Mouse (Mus musculus): ENCODE measurements around the gene Col27a1.

DNA sequence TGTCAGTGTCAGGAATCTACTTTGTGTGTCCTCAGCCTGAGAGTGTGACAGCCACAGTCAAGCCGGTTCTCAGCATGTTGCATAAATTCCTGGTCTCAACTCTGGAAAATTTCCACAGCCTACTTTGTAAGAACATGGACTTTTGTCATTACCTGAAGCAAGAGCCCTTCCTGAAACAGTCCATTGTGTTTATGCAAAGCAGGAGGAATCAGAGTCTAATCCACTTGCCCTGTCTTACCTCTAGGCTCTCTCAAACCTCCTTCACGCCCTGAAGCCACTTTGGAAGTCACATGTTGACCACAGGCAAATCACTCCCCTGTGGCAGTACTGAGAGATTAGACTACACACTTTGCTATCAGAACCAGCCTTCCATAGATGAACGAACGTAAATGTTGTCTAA is 128.7 kb downstream of the Col27a1 start:
- TF ChIP-seq CTCF (IDR thresholded peaks at IDR 0.05; ENCODE audit: low read depth) (no peak), EP300 (IDR thresholded peaks at IDR 0.05; ENCODE audit: low read depth) (no peak)

Data from liver, postnatal 0 days (tissue).